Mouse (Mus musculus): ENCODE data around the gene Chchd6.

Gene Chchd6

GRCm38 (mm10) chr6:89584634-89585409 is 10.6 kb downstream of the Chchd6 start:
- no peak for DNase-seq

DNA sequence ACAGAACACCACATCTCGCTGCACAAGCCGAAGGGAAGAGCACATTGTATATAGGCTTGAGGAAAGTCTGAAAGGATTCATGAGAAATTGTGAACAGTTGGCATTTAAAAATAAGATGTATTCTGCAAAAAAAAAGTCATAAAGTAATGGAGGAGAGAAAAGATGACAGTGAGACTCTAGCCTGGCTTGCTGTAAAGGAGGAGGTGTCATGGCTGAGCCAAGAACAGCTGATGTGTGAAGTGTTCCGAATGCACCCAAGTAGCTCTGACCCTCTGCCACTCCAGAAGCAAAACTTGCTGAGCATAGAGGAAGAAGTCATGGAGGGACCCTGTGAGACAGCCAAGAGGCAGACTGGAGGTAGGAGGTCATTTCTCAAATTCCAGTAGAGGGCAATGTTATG is 12.3 kb downstream of the Chchd6 start:
- DNase-seq: no peak

DNA sequence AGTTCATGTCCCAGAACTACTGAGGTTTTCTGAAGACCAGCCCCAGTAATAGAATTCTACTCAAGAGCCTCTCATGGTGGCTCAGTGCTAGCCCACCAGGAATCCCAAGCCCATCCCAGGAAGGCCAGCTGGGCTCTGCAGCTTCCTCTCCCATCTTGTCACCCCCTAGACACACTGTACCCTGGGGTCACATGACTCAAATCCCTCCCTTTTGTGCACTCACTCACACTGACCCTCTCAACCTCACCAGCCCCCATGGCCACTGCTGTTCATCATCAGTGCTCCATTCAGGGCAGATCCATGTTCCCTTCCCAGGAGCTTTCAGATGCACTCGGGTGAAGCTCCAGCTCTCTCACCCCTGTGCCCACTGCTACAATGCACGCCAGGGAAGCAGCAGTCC is 20.8 kb downstream of the Chchd6 start:
- no peak for DNase-seq

DNA sequence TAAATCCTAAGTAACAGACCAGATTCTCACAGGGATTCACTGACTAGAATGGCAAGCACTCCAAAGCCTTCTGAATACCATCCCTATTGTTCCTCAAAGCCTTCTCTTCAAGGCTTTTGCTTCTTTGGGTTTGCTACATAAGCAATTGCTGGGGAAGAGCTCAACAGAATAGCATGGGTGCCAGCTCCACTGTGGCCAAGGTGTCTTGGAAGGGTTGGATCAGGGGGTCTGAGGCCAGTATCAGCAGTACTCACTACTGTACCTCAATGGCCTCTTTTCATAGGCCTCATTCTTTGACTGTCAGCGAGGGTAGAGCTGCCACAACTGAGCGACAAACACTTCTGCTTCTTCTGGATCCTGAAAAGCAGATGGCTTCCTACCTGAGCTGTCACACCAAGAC is 21.7 kb downstream of the Chchd6 start:
- DNase-seq: no peak

DNA sequence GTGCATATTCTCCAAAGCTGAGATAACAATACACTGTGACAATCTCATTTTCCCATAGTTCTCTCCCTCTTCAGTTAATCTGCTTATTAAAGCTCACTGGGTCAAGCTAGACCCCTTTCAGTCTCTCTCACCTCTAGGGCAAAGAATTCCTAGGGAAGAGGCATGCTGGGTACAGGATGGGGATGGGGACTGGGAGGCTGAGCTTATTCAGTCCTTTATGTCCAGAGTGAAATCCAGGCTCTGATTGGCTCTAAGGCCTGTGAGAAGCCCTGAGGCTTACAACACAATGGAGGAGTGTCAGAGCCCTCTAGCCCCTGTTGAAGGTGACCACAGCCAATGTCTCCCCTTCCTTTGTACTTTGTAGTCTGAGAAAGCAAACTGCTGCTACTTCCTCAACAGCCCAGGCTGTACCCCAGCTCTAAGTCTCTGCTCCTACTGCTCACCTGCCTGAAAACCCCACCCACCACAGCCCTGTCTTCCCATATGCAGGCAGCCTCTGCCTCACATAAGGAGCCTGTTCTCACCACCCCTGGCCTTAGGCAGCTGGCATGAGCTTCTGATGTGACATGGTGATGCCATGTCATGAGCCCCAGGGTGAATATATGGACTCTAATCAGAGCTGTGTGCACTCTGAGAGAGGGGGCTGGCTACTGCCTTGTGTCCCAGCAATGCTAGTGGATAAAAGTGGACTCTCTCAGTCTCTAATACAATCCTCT is 22.4 kb downstream of the Chchd6 start:
- DNase-seq: no peak

GRCm38 (mm10) chr6:89569370-89569769 is 26.1 kb downstream of the Chchd6 start:
- DNase-seq: no peak

GRCm38 (mm10) chr6:89566740-89567139 is 28.7 kb downstream of the Chchd6 start:
- DNase-seq: no peak

GRCm38 (mm10) chr6:89563381-89563780 is 32.1 kb downstream of the Chchd6 start:
- no peak for DNase-seq

GRCm38 (mm10) chr6:89560826-89561225 is 34.6 kb downstream of the Chchd6 start:
- DNase-seq: no peak

DNA sequence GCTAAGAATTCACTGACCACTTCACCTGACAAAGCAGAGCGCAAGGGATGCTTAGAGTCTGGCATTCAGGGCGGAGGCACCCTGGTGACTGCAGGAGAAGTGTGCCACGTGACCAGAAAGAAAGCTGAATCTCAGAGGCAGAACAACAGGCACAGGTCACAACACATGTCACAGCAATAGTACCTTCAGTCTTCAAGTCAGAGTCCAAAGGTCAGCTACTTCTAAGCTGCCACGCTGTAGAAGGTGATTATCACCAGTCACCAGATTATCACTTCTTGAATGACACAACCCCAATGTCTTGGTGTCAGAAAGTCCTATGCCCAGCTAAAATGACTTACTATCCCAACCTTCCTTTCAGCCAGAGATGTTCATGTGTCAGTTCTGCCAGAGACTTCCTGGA is 37.8 kb downstream of the Chchd6 start:
- DNase-seq: no peak

DNA sequence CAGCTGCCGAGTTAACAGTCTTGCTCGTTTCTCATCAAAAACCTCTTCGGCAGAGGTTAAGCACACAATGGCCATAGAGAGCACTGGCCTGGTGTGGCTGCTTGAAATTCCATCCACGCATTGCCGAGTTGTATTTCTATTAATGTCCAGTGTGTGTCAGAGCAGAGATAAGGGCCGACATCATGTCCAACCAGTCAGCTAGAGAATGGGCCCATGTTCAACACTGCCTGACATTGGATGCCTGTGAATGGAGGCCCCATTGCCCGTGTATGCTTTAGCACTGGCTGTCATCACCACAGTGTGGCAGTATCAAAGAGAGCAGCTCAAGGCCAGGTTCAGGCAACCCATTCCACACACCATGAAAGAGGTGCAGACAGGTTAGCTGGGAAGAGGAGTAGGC is 38.9 kb downstream of the Chchd6 start:
- DNase-seq: no peak

DNA sequence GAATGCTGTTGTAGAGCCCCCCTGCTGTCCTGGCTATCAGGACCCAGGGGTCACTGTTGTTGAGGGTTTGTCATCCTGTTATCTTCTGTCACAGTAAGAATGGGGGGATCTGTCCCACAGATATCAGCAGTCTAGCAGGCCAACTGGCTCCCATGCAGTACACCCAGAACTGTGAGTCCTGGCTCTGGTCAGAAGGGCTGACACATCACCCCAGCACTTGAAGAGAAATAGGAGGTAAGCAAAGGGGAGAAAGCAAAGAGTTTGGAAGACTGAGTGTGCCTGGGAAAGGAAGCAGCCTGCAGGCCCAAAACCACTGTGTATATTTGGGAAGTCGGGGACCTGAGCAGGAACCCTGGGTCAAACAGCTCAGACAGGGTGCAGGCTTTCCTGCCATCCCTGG is 39.5 kb downstream of the Chchd6 start:
- DNase-seq: no peak

GRCm38 (mm10) chr6:89554029-89554428 is 41.4 kb downstream of the Chchd6 start:
- DNase-seq: peak; percentile 45

GRCm38 (mm10) chr6:89553012-89553704 is 42.3 kb downstream of the Chchd6 start:
- DNase-seq: peak; percentile 92

- DNase-seq: peak; percentile 32
Measured at GRCm38 (mm10) chr6:89552321-89553011, 43.0 kb downstream of the Chchd6 start.

DNA sequence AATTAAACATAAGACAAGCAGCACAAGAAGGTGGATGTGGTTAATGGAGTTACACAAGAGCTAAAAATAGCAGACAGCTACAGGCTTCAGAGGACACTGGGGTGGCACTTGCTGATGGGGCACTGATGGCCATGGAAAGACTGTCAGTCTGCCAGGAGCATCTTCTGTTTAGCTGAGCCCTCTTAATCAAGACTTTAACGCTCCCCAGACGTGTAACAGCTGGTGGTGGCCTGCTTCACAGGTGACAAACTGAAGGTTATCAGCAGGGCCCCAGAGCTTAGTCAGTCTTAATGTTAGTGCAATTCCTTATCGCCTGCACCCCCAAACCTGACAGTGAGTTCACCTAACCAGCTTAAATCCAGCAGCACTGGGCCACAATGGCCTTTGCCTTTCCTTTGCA is 46.3 kb downstream of the Chchd6 start:
- DNase-seq: no peak

GRCm38 (mm10) chr6:89547951-89548350 is 47.5 kb downstream of the Chchd6 start:
- no peak for DNase-seq

GRCm38 (mm10) chr6:89538102-89538751 is 57.2 kb downstream of the Chchd6 start:
- no peak for DNase-seq

GRCm38 (mm10) chr6:89535626-89536225 is 59.7 kb downstream of the Chchd6 start:
- DNase-seq: no peak

DNA sequence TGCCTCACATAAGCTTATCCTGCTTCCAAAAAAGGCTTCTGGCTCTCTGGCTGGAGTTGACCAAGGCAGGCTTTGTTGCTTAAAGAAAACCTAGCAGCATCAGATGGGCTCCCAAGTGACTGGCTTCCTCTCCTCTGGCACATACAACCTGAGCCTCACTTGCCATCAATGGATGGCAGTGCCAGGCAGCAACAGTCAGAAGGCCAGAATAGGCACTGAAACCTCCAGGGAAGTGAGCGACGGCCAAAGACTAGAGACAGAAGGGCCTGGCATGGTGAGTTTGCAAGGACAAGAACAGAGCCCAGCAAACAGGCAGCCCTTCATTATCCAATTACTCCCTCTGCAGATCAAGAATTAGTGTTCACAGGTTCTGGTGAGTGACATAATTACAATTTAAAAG is 70.7 kb downstream of the Chchd6 start:
- DNase-seq: no peak

GRCm38 (mm10) chr6:89510154-89510553 is 85.3 kb downstream of the Chchd6 start:
- no peak for DNase-seq

GRCm38 (mm10) chr6:89508725-89509124 is 86.7 kb downstream of the Chchd6 start:
- DNase-seq: no peak

All from lung, postnatal 10 days (tissue).